Mouse (Mus musculus) urinary bladder, postnatal 4 days (tissue): ENCODE data around the gene Zfp473.
"Not testable (repeated sequence)": the region's sequence is repeated elsewhere in the genome, so short reads cannot be mapped to it uniquely, and the experiment has no call there.

Experiments used
- DNase-seq, 2 experiments: peaks; one replicate each; pipeline ENCODE4 v3.0.0; 2021 to 2022; ENCODE audit warnings: low spot score in 2 of 2

Zfp473 gene

DNA sequence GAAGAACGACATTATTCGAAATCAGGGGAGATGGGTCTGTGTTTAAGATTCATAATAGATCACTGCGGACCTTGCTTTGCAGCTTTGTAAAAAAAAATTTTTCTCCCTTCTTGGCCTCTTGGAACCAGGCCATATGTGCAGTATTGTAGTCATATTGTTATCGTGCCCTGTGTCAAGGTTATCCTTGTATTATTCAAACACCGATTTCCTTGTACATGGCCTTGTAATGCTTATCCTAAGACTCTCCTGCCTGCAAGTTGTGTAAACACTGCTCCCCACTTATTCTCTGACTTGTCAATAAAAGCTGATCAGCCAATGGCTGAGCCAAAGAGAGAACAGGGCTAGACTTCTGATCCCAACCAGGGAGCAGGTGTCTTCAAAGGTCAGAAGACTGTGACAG is 28.8 kb downstream of the Zfp473 start:
- no peak for DNase-seq

DNA sequence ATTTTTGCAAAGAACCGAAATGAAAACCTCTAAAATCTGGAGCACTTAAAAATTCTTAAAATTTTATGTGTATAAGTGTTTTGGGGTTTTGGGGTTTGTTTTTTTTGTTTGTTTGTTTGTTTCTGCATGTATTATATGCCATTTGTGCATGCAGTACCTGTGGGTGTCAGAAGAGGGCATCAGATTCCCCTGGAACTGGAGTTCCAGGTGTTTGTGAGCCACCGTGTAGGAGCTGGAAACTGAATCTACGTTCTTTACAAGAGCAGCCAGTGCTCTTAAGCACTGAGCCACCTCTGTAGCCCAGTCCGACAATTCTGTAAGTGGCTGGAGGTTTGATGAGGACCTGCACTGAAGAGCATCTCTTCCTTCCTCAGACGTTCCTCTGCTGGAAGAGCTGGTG is 41.0 kb downstream of the Zfp473 start:
- no peak for DNase-seq

DNA sequence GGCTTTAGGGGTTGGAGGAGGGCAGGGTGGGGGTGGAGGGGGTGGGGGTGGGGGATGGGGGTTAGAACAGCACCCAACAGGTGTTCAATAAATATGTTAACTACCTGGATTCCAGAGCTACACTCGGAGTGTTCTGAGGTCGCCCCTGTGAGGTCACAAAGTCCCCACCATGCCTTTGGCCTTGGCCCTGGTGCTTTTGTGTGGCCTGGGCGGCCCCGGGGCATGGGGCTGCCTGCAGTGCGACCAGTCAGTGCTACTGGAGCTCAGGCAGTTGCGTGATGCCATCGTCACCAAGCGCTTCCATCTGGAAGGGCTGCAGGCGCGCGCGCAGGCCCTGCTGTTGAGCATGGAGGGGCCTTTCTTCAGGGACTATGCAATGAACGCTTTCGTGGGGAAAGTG is 42.3 kb downstream of the Zfp473 start, which contains the start of gene Izumo2:
TSS of gene Izumo2 (plus strand) at position 169 of the 400 bp plus-strand sequence.
- no peak for DNase-seq

DNA sequence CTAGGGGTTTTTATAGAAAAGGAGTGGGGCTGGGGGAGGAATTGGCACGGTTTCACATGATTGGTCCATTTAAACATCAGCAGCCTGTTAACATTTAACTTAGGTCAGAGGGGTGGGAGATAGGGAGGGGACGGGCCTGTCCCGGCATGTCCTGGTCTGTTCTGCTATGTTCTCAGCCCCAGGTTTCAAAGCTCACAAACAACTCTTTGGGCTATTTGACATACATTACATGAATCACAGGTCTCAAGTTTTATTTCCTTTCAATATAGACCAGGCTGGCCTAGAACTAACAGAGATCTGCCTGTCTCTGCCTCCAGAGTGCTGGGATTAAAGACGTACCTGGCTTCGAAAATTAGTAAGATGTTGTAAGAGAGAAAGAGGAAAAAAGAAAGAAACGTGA is 42.8 kb downstream of the Zfp473 start:
- not testable (repeated sequence) for DNase-seq

DNA sequence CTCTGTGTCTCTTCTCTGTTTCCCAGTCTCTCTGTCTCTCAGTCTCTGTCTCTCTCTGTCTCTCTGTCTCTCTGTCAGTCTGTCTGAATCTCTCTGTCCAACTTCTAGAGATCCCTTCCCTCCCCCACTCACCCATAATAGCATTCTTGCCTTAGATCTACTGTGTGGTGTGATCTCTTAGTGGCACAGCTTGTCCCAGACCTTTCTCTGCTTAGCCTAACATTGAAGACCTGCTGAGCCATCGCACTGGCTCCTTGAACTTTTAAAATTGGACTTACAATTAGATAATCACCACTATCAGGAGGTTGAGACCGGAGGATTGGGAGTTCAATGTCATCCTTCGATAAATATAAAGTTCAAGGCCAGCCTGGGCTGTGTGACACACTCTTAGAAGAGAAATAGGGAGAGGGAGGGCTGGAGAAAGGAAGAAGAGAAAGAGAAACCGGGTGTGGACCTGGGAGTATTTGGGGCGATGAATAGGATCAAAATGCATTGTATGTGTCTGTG is 43.6 kb downstream of the Zfp473 start:
- no peak for DNase-seq

DNA sequence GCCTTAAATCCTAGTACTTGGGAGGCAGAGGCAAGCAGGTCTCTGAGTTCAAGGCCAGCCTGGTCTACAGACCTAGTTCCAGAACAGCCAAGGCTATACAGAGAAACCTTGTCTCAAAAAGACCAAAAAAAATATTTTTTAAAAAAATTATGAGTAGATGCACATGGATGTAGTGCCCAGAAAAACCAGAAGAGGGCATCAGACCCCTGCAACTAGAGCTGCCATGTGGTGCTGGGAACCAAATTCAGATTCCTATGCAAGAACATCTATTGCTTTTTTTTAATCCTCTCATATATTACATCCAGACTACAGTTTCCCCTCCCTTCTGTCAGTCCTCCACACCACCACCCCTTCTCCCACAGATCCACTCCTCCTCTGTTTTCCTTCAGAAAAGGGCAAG is 44.5 kb downstream of the Zfp473 start:
- no peak for DNase-seq

DNA sequence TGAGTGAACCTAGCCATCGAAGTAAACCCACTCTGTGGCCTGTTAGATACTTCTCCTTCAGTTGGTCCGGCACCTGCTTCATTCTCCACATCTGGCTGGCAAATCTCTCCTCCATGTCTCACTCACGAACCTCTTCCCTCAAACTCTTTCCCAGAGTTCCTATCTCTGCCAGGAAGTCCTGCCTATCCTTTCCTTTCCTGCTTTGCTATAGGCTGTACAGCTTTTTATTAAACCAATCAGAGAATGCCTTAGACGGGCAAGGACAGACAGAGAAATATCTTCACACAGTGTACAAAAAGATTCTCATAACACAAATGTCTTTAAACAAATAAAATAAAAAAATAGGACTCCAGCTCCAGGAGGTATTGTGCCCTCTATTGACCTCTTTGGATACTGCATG is 45.8 kb downstream of the Zfp473 start:
- no peak for DNase-seq

DNA sequence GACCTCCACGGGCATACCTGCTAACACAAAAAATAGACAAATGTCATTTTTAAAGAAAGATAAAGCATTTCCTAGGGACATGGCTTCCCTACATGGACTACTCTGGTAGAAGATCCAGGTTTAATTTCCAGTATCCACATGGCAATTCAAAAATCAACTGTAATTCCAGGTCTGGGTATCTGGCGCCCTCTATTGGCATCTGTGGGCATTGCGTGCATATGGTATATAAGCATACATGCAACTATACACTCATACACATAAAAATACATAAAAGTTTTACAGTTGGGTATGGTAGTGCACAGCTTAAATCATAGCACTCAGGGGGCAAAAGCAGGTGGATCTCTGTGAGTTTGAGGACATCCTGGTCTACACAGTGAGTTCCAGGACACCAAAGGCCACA is 46.5 kb downstream of the Zfp473 start:
- no peak for DNase-seq

DNA sequence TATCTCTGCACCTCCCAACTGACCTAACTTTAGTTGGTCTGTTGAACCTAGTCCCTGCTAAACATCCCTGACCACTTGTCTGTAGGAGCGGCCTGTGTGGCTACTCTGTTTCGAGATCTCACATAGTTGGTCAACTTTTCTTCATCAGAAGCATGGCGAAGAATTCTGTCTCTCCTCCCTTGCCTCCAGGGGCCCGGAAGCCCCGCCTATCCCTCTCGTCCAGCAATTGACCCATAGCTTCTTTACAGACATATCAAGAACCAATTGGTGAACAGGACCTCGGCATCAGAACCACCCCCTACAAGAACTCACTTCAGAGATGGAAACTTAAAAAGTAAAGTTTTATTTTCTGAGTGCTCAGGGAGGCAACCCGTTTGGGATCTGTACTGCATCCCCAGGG is 47.9 kb downstream of the Zfp473 start:
- no peak for DNase-seq

DNA sequence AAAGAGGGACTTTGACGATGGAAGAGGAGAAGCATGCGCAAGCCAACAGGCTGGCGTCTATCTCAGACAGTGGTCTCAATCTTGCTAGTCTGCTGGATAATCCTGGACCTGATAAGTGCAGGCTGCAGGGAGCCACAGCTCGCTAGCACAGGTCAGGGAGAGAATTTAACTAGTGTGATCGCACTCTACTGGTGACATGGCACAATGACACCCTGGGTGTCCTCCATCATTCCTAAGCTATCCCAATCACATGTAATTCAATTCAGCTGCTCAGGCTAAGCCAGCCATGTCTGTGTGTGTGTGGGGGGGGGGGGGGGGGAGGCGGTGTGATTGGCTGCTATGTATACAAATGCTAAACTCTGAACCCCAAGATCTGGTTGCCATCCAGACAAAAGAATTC is 48.9 kb downstream of the Zfp473 start:
- DNase-seq = no peak

DNA sequence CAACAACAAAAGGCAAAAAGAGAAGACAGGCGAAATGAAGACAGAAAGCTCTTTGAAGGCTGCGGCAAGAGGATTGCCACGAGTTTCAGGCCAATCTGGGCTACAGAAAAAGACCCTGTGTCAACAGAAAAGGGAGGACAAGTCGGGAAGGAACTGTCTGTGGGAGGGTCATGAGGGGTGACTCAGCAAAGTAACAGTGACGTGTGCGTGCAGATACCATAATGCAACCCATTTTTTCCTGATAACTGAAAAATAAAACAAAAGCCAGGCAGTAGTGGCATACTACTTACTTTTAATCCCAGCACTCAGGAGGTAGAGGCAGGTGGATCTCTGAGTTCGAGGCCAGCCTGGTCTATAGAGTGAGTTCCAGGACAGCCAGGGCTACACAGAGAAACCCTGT is 52.9 kb downstream of the Zfp473 start:
- no peak for DNase-seq

DNA sequence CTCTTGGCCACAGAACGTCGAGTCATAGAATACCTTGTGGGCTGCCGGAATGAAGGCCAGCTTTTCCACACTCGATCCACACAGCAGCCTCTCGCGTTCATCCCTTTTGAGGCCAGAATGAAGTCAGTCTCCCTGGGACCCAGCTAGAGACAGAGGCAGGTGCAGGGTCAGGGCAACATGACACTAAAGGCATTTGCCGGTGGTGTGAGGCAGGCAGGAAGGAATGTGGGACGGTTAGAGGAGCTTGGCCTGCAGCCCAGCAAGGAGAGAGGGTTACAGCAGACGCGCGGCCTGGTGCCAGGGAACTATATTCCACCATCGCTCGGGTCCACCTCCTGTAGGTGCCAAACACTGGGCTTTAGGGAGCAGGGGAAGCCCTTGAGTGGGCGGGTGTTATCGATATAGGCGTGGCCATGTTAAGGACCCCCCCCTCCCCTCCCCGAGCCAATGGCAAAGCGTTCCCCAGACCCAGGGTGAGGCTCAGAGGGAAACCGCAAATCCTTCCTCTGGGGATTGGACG is 53.6 kb downstream of the Zfp473 start:
- peak; percentile 36 to 67 for DNase-seq

DNA sequence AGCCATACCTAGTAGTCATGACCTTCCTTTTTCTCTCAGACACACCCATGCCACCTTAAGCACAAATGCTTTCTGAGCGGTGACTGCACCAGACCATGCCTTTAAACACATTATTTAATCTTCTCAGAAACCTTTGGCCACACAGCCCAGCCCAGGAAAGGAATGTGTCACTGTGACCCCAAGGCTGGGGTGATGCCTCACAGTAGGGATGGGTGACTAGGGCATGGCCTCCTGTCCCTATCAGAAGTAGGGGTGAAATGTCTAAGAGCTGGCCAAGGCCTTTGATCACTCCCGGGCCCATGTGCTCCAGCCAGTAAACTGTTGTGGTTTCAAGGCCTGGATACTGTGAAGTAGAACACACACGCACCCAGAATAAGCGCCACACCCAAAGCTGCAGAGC is 55.6 kb downstream of the Zfp473 start:
- no peak for DNase-seq

DNA sequence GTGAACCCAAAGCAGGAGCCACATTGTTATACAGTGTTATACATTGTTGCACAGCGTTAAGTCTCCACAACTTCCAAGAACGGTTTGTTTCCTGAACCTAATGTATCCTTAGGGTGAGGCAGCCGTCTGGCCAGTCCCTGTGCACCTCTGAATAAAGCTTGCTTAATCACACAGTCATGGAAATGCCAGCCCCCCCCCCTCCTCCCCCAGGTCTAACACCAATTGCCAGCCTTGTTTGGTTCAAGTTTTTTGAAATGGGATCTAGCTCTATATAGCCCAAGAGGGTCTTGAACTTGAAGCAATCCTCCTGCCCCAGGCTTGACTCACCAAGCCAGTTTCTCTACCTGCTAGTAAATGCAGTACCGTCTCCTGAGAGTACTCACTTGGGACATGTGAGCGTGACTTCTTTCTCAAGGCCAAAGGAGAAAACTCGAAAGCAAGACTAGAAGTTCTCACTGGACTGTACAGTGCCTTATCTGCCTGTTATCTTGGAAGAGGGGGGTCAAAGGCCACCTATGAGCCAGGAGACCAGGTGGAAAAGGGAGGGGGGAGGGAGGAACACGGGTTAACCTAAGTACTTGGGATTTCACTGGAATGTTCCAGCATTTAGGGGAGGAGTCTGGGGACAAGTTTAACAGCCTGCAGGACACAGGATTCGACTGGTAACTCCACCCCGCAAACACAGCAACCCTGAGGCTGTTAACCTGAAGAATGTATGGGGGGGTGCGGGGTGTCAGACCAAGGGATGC is 57.2 kb downstream of the Zfp473 start:
- DNase-seq = no peak

DNA sequence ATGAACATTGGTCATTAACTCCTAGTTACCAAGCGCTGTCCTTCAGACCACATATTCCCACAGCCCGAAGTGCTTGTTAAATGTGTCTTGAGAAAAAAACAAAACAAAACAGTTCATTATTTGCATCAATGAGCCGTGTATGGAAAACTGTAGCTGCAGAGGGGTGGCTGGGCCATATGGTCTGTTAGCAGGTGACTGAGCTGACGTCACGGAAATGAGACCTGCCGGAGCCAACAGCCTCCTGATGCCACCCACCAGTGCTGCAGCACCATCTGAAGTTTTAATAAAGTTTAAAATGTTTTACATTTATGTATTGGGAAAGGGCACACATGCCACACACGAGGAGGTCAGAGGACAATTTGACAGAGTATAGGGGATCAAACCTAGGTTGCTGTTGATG is 61.5 kb downstream of the Zfp473 start:
- no peak for DNase-seq

DNA sequence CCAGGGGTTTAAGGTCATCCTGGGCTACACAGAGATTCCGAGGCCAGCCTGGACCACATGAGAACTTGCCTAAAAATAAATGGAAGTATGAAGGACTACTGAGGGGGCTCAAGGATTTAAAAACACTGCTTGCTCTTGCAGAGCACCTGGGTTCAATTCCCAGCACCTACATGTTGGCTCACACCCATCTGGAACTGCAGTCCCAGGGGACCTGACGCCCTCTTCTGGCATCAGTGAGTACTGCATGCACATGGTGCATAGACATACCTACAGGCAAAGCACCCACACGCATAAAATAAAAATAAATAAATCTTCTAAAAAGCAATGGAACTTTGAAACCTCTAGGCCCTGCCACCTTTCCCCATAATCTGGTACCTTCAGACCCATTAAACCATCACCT is 62.0 kb downstream of the Zfp473 start:
- no peak for DNase-seq

DNA sequence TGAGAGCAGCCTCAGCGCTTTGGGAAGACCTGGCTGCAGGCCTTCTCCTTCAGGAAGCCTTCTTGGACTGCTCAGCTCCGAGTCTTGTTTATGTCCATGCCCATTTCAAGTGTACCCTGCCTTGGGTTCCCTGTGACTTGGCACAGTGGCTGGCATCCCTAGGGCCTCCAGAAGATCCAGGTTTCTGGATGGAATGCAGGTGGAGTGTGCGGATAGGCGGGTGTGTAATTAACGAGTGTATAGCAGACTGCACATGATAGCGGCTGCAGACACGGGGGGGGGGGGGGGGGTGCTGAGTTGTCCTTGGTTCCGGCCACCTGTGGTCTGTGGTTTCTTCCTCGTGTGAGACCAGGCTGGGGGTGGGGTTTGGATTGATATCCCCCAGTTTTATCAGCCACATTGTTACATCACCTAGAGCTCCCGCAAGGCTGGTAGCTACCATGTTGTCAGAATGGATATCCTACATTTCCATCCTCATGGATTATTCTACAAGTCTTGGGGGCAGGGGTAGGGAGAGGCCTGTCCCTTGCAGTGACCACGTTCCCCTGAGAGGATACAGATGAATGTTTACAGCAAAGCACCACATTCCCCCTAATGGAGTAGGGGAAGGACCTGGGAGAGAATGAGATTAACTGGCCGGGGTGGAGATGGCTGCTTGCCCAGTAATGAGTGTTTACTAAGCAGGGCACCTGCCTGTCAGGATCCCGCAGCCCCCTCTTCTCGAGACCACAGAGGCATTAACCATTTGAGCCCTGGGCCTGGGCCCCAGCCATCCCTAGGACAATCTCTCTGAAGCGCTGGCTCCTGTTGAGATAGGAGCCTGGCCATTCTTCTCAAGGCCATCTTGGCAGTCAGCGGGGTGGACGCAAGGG is 65.1 kb downstream of the Zfp473 start:
- no peak for DNase-seq

DNA sequence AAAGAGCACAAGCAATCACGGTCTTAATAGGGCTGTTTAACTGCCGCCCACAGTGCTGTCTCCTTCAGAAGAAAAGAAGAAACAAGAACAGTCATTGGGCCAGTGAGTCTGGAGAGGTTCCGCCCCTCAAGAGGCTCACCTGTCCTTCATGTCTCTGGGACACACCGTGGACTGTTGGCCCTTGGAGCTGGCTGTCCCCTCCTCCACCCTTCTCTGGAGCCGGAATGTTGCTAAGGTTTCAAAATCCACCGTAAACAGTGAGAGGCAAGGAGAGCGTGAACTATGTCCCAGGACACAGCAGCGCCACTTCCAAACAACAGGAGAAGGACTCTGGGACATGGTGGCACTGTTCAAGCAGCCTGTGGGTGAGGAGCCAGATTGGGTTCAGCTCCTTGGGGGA is 67.2 kb downstream of the Zfp473 start:
- no peak for DNase-seq
